ENCODE assay signal across 8 mouse cellular contexts in the genomic region with DNA sequence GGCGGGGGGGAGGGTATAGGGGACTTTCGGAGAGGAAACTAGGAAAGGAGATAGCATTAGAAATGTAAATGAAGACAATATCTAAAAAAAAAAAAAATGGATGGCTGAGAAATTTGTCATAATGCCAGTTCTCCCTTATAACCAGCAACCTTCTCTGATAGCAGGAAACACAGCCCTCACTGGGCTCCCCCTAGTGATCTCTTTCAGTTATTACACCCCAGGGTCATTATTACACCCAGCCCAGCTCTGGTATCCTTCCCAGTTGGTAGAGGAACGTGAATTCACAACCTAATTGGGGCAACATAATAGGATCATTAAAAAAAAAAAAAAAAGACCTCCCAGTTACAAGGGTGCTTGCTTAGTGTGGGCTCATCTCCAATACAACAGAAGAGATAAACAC. TPM values are rescaled to one million over a fixed set of nuclear protein-coding genes. Genes with fewer than 3 reads are reported as not detected.
A peak's percentile ranks its signal among the peaks of the same experiment; 100 is the strongest.
DNase-seq lines count a peak whose midpoint lies in the region; ATAC-seq lines count a peak whose summit lies in the region.

No protein-coding gene starts in this region.

- H3K27me3 ChIP-seq in forebrain, embryonic 14.5 days (replicated peaks; ENCODE audit: control insufficient read depth, insufficient read depth, low read length), result no peaks in the 10 kb centered on the region

- intact Hi-C loops in left cerebral cortex, postnatal 36 days (cut with DNase I), result loop anchor here (5.0 kb wide), 1 partner anchor 431 kb away; no protein-coding TSS in a partner anchor

- WGBS in forebrain, embryonic 14.5 days, result 35% methylated on average over 3 of the region's 3 CpGs

- DNase-seq in kidney, adult 9 months, result peak; percentile 45
- DNase-seq in kidney, adult 11 months, result no peak
- peak; percentile 67 for DNase-seq in NIH3T3 (ENCODE audit: low read depth)
- peak; percentile 72 for DNase-seq in forebrain, embryonic 14.5 days (ENCODE audit: low spot score)
- DNase-seq in lung, postnatal 36 days, result peak; percentile 35
- DNase-seq in gastrocnemius, adult 8-10 months (ENCODE audit: low spot score in 2 of 2), result no peak
- no peak for DNase-seq in left cerebral cortex, postnatal 36 days (ENCODE audit: low spot score in 2 of 2)
- no peak for DNase-seq in natural killer cell, adult 2 months (ENCODE audit: low spot score in 2 of 2)

- no peak overlapping the region for H3K4me2 ChIP-seq in forebrain, embryonic 14.5 days (ENCODE audit: low read length)

- H3K9me3 ChIP-seq in forebrain, embryonic 14.5 days (replicated peaks; ENCODE audit: control insufficient read depth, low read length), result no peaks in the 10 kb centered on the region

- 0 out of 2 replicates have a peak, but pooled peaks have one; percentile 54 for ATAC-seq in forebrain, embryonic 14.5 days

- H3K36me3 ChIP-seq in forebrain, embryonic 14.5 days (ENCODE audit: control insufficient read depth, insufficient read depth, low read length), result peaks cover 14% of the 10 kb centered on the region; the same call in 1 of the 2 replicates

- no peak overlapping the region for H3K27ac ChIP-seq in forebrain, embryonic 14.5 days (ENCODE audit: low read depth, low read length)

- no peaks in the 10 kb centered on the region for H3K4me1 ChIP-seq in forebrain, embryonic 14.5 days (ENCODE audit: control insufficient read depth, insufficient read depth, low read length)

- no peak overlapping the region for H3K4me3 ChIP-seq in forebrain, embryonic 14.5 days (ENCODE audit: low read depth, low read length)

- H3K9ac ChIP-seq in forebrain, embryonic 14.5 days (ENCODE audit: low read length), result no peak overlapping the region

RNA-seq across cellular contexts. Expression of gene D430019H16Rik, which starts 29.8 kb away (rescaled TPM):
- 19.4 and 21.7 TPM in 2 replicates for polyA plus RNA-seq in forebrain, embryonic 14.5 days (2014; fragmentation: Nextera tagmentation; extraction: Ambion mirVana)
- total RNA-seq in gastrocnemius, adult 8-10 months (2022), result under 1 TPM; 0.10 to 0.18 (median 0.15) TPM
- total RNA-seq in left cerebral cortex, postnatal 36 days (2021), result 100 to 1,000 TPM in 1 of 2 experiments, 10 to 100 TPM in 1; 89.2 to 101 TPM

Comparison
In these comparisons a context has a peak if more than half of its experiments do, and no peak if none do; other contexts are left out.
1. DNase-seq: peak in kidney, adult 9 months (single experiment), NIH3T3 (single experiment), forebrain, embryonic 14.5 days (single experiment) and lung, postnatal 36 days (single experiment); none in kidney, adult 11 months (single experiment), gastrocnemius, adult 8-10 months (0 of 2), left cerebral cortex, postnatal 36 days (0 of 2) and natural killer cell, adult 2 months (0 of 2).
2. RNA of gene D430019H16Rik, which starts 29.8 kb away (total RNA-seq): 89.2 to 101 TPM in left cerebral cortex, postnatal 36 days; 0.10 to 0.18 TPM in gastrocnemius, adult 8-10 months; every median in the first group is over 10 times any median in the second.